In genomic region chr16:49858907-49859853, GRCm38 (mm10) we compare ENCODE assay signal across 8 mouse cellular contexts. TPM values are rescaled to one million over a fixed set of nuclear protein-coding genes. Genes with fewer than 3 reads are reported as not detected.
DNase-seq lines count a peak whose midpoint lies in the region; ATAC-seq and TF ChIP-seq lines count a peak whose summit lies in the region.

No protein-coding gene starts in this region.

- no peak for ATAC-seq in intestine, postnatal 0 days
- peak; percentile 66 for ATAC-seq in megakaryocyte-erythroid progenitor cell, adult 5-6 weeks (replicated peaks; ENCODE audit: low FRiP score, low TSS enrichment, poor library complexity, severe bottlenecking)

- no peak for TF ChIP-seq POLR2A in spleen, adult 2 months (IDR thresholded peaks at IDR 0.05; ENCODE audit: low read depth, low read length)

- H3K4me1 ChIP-seq in spleen, adult 2 months (ENCODE audit: control insufficient read depth, insufficient read depth, insufficient read length): peaks cover 26% of the 10 kb centered on the region
- H3K4me1 ChIP-seq in intestine, postnatal 0 days (replicated peaks; ENCODE audit: control insufficient read depth, insufficient read depth, low read length): 0 out of 2 replicates have a peak, but pooled peaks cover 4% of the 10 kb centered on the region

- no peaks in the 10 kb centered on the region for H3K9me3 ChIP-seq in intestine, postnatal 0 days (ENCODE audit: control insufficient read depth)

- TF ChIP-seq CTCF in spleen, adult 2 months (IDR thresholded peaks at IDR 0.05; ENCODE audit: extremely low read depth, insufficient read depth, insufficient read length, insufficient replicate concordance): peak; percentile 45; the same call in 1 of the 2 replicates
- peak; percentile 61 for TF ChIP-seq CTCF in intestine, postnatal 0 days (IDR thresholded peaks at IDR 0.05; ENCODE audit: low read depth)

- DNase-seq in adrenal gland, postnatal 10 days: peak; percentile 60
- no peak for DNase-seq in adrenal gland, postnatal 25 days
- peak in 1 of 2 experiments; percentile 40 for DNase-seq in spleen, adult 2 months (ENCODE audit: low read depth in 1 of 2, low spot score in 2 of 2)
- DNase-seq in spleen, adult 12 weeks (ENCODE audit: low spot score): no peak
- no peak for DNase-seq in frontal cortex, adult 2 months (ENCODE audit: extremely low spot score in 1 of 2, low spot score in 1 of 2)
- no peak for DNase-seq in adrenal gland, adult 8-10 months

- H3K4me3 ChIP-seq in spleen, adult 2 months (ENCODE audit: extremely low read depth, insufficient read depth, insufficient read length): peak overlapping the region; percentile 46
- peak overlapping the region; percentile 28 for H3K4me3 ChIP-seq in intestine, postnatal 0 days (ENCODE audit: low read depth, low read length)

- peak overlapping the region; percentile 64 for H3K27ac ChIP-seq in spleen, adult 2 months (ENCODE audit: insufficient read depth, low read length)
- peak overlapping the region; percentile 63 for H3K27ac ChIP-seq in intestine, postnatal 0 days (ENCODE audit: low read depth, low read length)

- 36% methylated on average over 4 of the region's 4 CpGs for WGBS in spleen, adult 2 months
- 57% methylated on average over 4 of the region's 4 CpGs for WGBS in intestine, postnatal 0 days

- peak overlapping the region; percentile 67 for H3K4me2 ChIP-seq in intestine, postnatal 0 days (replicated peaks; ENCODE audit: low read depth)

- H3K9ac ChIP-seq in intestine, postnatal 0 days (ENCODE audit: low read depth, low read length): no peak overlapping the region

- peaks cover 7% of the 10 kb centered on the region for H3K36me3 ChIP-seq in spleen, adult 2 months (ENCODE audit: control insufficient read depth, insufficient read depth, low read length)
- H3K36me3 ChIP-seq in intestine, postnatal 0 days (ENCODE audit: control insufficient read depth, insufficient read depth): no peaks in the 10 kb centered on the region

- no peaks in the 10 kb centered on the region for H3K27me3 ChIP-seq in spleen, adult 2 months (ENCODE audit: control insufficient read depth, insufficient read depth, low read length)
- no peaks in the 10 kb centered on the region for H3K27me3 ChIP-seq in intestine, postnatal 0 days (replicated peaks; ENCODE audit: control insufficient read depth, insufficient read depth, low read length)

RNA-seq across cellular contexts. Expression of gene Cd47, which starts 58.8 kb away (rescaled TPM):
- total RNA-seq in adrenal gland, postnatal 10 days (2021): 100 to 1,000 TPM; 123 to 129 TPM
- 175 and 220 TPM in 2 replicates for total RNA-seq in adrenal gland, postnatal 25 days (2021)
- 56.8 and 83.9 TPM in 2 replicates for polyA plus RNA-seq in spleen, adult 2 months (2012; rRNA removed)
- 98.2 and 113 TPM in 2 replicates for polyA plus RNA-seq in intestine, postnatal 0 days (2015; fragmentation: Nextera tagmentation; extraction: Ambion mirVana)
- total RNA-seq in megakaryocyte-erythroid progenitor cell, adult 5-6 weeks (2014; fragmentation: Nextera tagmentation): 237 and 252 TPM in 2 replicates
- 166 and 180 TPM in 2 replicates for total RNA-seq in megakaryocyte-erythroid progenitor cell, adult 5-6 weeks (2017)
- 123 and 127 TPM in 2 replicates for polyA plus RNA-seq in frontal cortex, adult 2 months (2012; rRNA removed)
- total RNA-seq in adrenal gland, adult 8-10 months (2022): 100 to 1,000 TPM; 124 to 201 (median 165) TPM
